Mouse (Mus musculus) lung, postnatal 0 days (tissue): ENCODE results near the gene Atp5c1.
A peak's percentile ranks its signal among the peaks of the same experiment; 100 is the strongest.

ENCODE experiments used
- CTCF ChIP-seq: IDR thresholded peaks from 2 replicates; pipeline ENCODE4 v1.5.1; 2016; ENCODE audit warnings: antibody characterized with exemption, mild to moderate bottlenecking
- EP300 ChIP-seq: IDR thresholded peaks from 2 replicates; pipeline ENCODE4 v1.6.1; 2016; ENCODE audit warnings: antibody characterized with exemption, mild to moderate bottlenecking, control low read depth

DNA sequence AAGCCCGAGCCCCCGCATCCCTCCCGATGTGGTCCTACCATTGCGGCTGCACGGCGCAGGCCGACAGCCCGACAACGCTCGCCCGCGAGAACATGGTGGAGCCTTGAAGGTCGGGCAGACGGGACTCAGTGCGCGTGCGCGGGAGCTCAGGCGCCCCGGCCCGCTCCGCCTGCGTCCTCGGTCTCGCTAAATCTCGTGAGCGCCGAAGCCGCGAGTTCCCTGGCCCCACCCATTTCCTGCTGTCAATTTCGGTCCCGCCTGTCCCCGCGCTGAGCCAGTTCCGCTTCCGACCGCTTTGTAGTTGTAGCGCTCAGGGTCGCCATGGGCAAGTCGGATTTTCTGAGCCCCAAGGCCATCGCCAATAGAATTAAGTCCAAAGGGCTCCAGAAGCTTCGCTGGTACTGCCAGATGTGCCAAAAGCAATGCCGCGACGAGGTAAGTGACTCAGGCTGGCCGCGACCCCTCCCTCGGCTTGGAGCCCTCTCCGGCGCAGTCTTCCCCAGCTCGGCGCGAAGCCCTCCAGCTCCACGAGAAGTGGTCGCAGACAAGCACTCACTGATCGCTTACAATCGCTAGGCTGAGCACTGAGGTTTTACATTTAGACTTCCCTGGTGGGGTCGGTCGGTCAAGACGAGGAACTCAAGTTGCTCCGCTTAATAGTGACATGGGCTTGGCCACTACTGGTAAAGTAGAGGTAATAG is at the start of gene Atp5c1, which contains the start of gene Kin:
- TF ChIP-seq CTCF (peak; percentile 58), EP300 (no peak)
